Mouse (Mus musculus) G1E (cell line): ENCODE results near the gene Rpl36al.

Experiments
- CTCF ChIP-seq: IDR thresholded peaks from 2 replicates; pipeline ENCODE4 v1.5.1; 2012; ENCODE audit warnings: low read depth, low read length, inconsistent platforms, mixed read lengths
- GATA1 ChIP-seq: IDR thresholded peaks from 2 replicates; pipeline ENCODE4 v1.6.1; 2012; ENCODE audit warnings: borderline replicate concordance, low read length, inconsistent platforms, mixed read lengths

DNA sequence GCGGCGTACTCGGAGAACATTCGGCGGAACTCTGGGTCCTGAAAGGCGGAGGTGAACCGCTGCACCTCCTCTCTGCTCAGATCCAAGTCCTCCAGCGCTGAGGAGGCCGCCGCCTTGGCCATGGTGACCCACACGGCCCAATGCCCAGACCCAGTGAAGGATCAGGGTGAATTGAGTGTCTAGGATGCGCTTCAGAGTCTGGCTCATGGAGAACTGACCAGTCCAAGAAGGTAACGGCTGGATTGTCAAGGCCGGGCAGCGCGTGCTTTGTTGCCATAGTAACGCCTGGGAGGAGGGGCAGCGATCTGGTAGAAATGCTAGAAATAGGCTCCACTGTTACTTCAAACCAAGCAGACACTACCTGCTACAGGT is 14.3 kb upstream of the Rpl36al start, which contains the start of gene Dnaaf2:
- TF ChIP-seq GATA1 (no peak), CTCF (no peak)
